Mouse (Mus musculus) thymus, adult 2 months (tissue): ENCODE results near the gene Ubn1.

Experiments used
- CTCF ChIP-seq: fragments of 200-500 bp; IDR thresholded peaks from 2 replicates; pipeline ENCODE4 v1.5.1; 2012; ENCODE audit warnings: mild to moderate bottlenecking, control low read depth, low read length, moderate library complexity, borderline replicate concordance; ENCODE audit not compliant: control insufficient read depth, poor library complexity, insufficient read depth; ENCODE audit errors: extremely low read depth
- POLR2A ChIP-seq: fragments of 200-500 bp; IDR thresholded peaks from 2 replicates; pipeline ENCODE4 v1.6.1; 2012; ENCODE audit warnings: mild to moderate bottlenecking, low read length, control low read depth, moderate library complexity; ENCODE audit not compliant: control insufficient read depth, poor library complexity, insufficient read depth; ENCODE audit errors: extremely low read depth

DNA sequence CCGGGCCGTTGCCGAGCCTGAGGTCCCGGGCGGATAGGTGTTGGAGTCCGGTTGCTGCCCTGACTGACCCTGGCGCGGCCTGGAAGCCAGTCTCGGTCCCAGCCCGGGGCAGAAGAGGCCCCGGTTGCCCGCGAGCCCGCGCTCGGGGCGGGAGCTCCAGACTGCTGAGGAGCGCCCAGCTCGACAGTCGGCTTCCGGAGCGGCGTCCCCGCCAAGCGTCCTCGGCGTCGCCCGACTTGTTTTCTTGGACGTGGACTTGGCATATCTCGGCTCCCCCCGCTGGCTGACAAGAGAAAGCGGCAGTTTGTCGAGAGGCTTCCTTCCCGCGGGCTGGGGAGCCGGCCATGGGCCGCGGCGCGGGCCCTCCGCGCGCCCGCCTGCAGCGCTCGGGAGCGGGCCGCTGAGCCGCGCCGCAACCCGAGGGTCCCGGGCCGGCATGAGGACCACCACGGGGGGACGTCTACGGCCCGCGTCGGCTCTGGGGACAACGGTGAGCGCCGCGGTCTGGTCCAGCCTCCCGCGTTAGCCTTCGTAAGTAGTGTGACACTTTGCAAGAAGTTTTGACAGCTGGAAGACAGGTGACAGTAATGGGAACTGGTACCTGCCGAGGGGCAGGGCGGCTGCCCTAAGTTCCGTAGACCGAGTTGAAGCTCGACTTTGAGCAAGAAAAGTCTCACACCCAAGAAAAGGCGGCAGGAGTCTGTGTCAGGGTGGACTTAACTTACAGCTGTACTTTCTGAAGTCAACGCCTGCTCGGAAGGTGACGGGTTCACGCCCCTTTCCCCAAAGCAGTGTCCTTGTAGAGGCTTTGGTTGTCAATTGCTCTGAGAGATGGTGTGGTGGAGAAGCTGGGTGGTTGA, 624 bp downstream of the Ubn1 start:
- TF ChIP-seq CTCF (0 out of 2 replicates have a peak, but pooled peaks have one; percentile 4), POLR2A (peak; percentile 4; the same call in 1 of the 2 replicates)
